Mouse (Mus musculus): ENCODE data around the gene Calml4. TPM values are rescaled to one million over a fixed set of nuclear protein-coding genes. Genes with fewer than 3 reads are reported as not detected.
"Not testable (repeated sequence)": the region's sequence is repeated elsewhere in the genome, so short reads cannot be mapped to it uniquely, and the experiment has no call there.

The Calml4 gene
- total and polyA plus RNA-seq, 2 experiments: 1.8 to 3.4 TPM

GRCm38 (mm10) chr9:62854483-62854882 is 3.4 kb upstream of the Calml4 start:
- 45% methylated on average over 4 of the region's 4 CpGs for WGBS
- H3K27ac ChIP-seq (replicated peaks; ENCODE audit: insufficient read depth, low read depth, low read length): no peak overlapping the region
- TF ChIP-seq CTCF (IDR thresholded peaks at IDR 0.05; ENCODE audit: low read depth, low read length) (no peak), POLR2A (IDR thresholded peaks at IDR 0.05; ENCODE audit: extremely low read depth, insufficient read depth, low read length) (no peak)
- no peak for DNase-seq (ENCODE audit: extremely low read depth, low read depth, low spot score)
- no peak overlapping the region for H3K4me3 ChIP-seq (ENCODE audit: insufficient read depth, low read depth, low read length)
- no peaks in the 10 kb centered on the region for H3K27me3 ChIP-seq (ENCODE audit: control insufficient read depth, insufficient read depth, low read length)
- H3K4me1 ChIP-seq (ENCODE audit: control insufficient read depth, insufficient read depth, low read length): peaks cover 2% of the 10 kb centered on the region; the same call in 1 of the 2 replicates
- no peaks in the 10 kb centered on the region for H3K79me2 ChIP-seq (ENCODE audit: control insufficient read depth, insufficient read depth, low read length)
- H3K9ac ChIP-seq (ENCODE audit: low read depth, low read length): no peak overlapping the region
- H3K36me3 ChIP-seq (ENCODE audit: control insufficient read depth, insufficient read depth, low read length): no peaks in the 10 kb centered on the region

GRCm38 (mm10) chr9:62857216-62857615 is 664 bp upstream of the Calml4 start:
- Histone ChIP-seq H3K79me2 (ENCODE audit: control insufficient read depth, insufficient read depth, low read length) (no peaks in the 10 kb centered on the region), H3K9ac (ENCODE audit: low read depth, low read length) (peak overlapping the region; percentile 18), H3K27ac (replicated peaks; ENCODE audit: insufficient read depth, low read depth, low read length) (peak overlapping the region; percentile 74), H3K4me1 (ENCODE audit: control insufficient read depth, insufficient read depth, low read length) (peaks cover 2% of the 10 kb centered on the region; the same call in 1 of the 2 replicates), H3K36me3 (ENCODE audit: control insufficient read depth, insufficient read depth, low read length) (no peaks in the 10 kb centered on the region), H3K4me3 (ENCODE audit: insufficient read depth, low read depth, low read length) (peak overlapping the region; percentile 6; the same call in 1 of the 2 replicates), H3K27me3 (ENCODE audit: control insufficient read depth, insufficient read depth, low read length) (no peaks in the 10 kb centered on the region)
- peak; percentile 25 for DNase-seq (ENCODE audit: extremely low read depth, low read depth, low spot score)
- TF ChIP-seq CTCF (IDR thresholded peaks at IDR 0.05; ENCODE audit: low read depth, low read length) (no peak), POLR2A (IDR thresholded peaks at IDR 0.05; ENCODE audit: extremely low read depth, insufficient read depth, low read length) (no peak)
- WGBS: 68% methylated on average over 9 of the region's 9 CpGs

GRCm38 (mm10) chr9:62858266-62859019 is 563 bp downstream of the Calml4 start:
- WGBS: 44% methylated on average over 8 of the region's 8 CpGs
- DNase-seq (ENCODE audit: extremely low read depth, low read depth, low spot score): no peak
- Histone ChIP-seq H3K27me3 (ENCODE audit: control insufficient read depth, insufficient read depth, low read length) (no peaks in the 10 kb centered on the region), H3K27ac (replicated peaks; ENCODE audit: insufficient read depth, low read depth, low read length) (peak overlapping the region; percentile 62), H3K4me3 (ENCODE audit: insufficient read depth, low read depth, low read length) (peak overlapping the region; percentile 39), H3K36me3 (ENCODE audit: control insufficient read depth, insufficient read depth, low read length) (no peaks in the 10 kb centered on the region), H3K9ac (ENCODE audit: low read depth, low read length) (peak overlapping the region; percentile 31; the same call in 1 of the 2 replicates), H3K4me1 (ENCODE audit: control insufficient read depth, insufficient read depth, low read length) (peaks cover 2% of the 10 kb centered on the region; the same call in 1 of the 2 replicates), H3K79me2 (ENCODE audit: control insufficient read depth, insufficient read depth, low read length) (no peaks in the 10 kb centered on the region)
- TF ChIP-seq CTCF (IDR thresholded peaks at IDR 0.05; ENCODE audit: low read depth, low read length): no peak
- no peak for TF ChIP-seq POLR2A (IDR thresholded peaks at IDR 0.05; ENCODE audit: extremely low read depth, insufficient read depth, low read length)

- not testable (repeated sequence) for H3K4me3 ChIP-seq (ENCODE audit: insufficient read depth, low read depth, low read length); H3K36me3 ChIP-seq (ENCODE audit: control insufficient read depth, insufficient read depth, low read length); H3K27ac ChIP-seq (replicated peaks; ENCODE audit: insufficient read depth, low read depth, low read length); H3K4me1 ChIP-seq (ENCODE audit: control insufficient read depth, insufficient read depth, low read length); DNase-seq (ENCODE audit: extremely low read depth, low read depth, low spot score); H3K27me3 ChIP-seq (ENCODE audit: control insufficient read depth, insufficient read depth, low read length); H3K9ac ChIP-seq (ENCODE audit: low read depth, low read length); H3K79me2 ChIP-seq (ENCODE audit: control insufficient read depth, insufficient read depth, low read length)
- WGBS: 72% methylated on average over 6 of the region's 7 CpGs
Observed at GRCm38 (mm10) chr9:62860102-62860501, 2.2 kb downstream of the Calml4 start.

GRCm38 (mm10) chr9:62860866-62861265 is 3.0 kb downstream of the Calml4 start:
- Histone ChIP-seq H3K27ac (replicated peaks; ENCODE audit: insufficient read depth, low read depth, low read length) (no peak overlapping the region), H3K4me1 (ENCODE audit: control insufficient read depth, insufficient read depth, low read length) (peaks cover 2% of the 10 kb centered on the region; the same call in 1 of the 2 replicates), H3K27me3 (ENCODE audit: control insufficient read depth, insufficient read depth, low read length) (no peaks in the 10 kb centered on the region), H3K9ac (ENCODE audit: low read depth, low read length) (no peak overlapping the region), H3K79me2 (ENCODE audit: control insufficient read depth, insufficient read depth, low read length) (no peaks in the 10 kb centered on the region), H3K4me3 (ENCODE audit: insufficient read depth, low read depth, low read length) (no peak overlapping the region), H3K36me3 (ENCODE audit: control insufficient read depth, insufficient read depth, low read length) (no peaks in the 10 kb centered on the region)
- WGBS: 88% methylated on average over 4 of the region's 4 CpGs
- DNase-seq (ENCODE audit: extremely low read depth, low read depth, low spot score): no peak
- TF ChIP-seq POLR2A (IDR thresholded peaks at IDR 0.05; ENCODE audit: extremely low read depth, insufficient read depth, low read length) (no peak), CTCF (IDR thresholded peaks at IDR 0.05; ENCODE audit: low read depth, low read length) (no peak)

GRCm38 (mm10) chr9:62869236-62869635 is 11.4 kb downstream of the Calml4 start:
- WGBS: 93% methylated on average over 3 of the region's 4 CpGs
- H3K4me1 ChIP-seq (ENCODE audit: control insufficient read depth, insufficient read depth, low read length); H3K36me3 ChIP-seq (ENCODE audit: control insufficient read depth, insufficient read depth, low read length); H3K79me2 ChIP-seq (ENCODE audit: control insufficient read depth, insufficient read depth, low read length); DNase-seq (ENCODE audit: extremely low read depth, low read depth, low spot score); H3K9ac ChIP-seq (ENCODE audit: low read depth, low read length); H3K27me3 ChIP-seq (ENCODE audit: control insufficient read depth, insufficient read depth, low read length); H3K4me3 ChIP-seq (ENCODE audit: insufficient read depth, low read depth, low read length); H3K27ac ChIP-seq (replicated peaks; ENCODE audit: insufficient read depth, low read depth, low read length): not testable (repeated sequence)

Measured in liver, adult 2 months (tissue).